Mouse (Mus musculus) mesoderm, embryonic 11.5 days (tissue): ENCODE data around the gene Slc44a3.

Experiments
- DNase-seq: peaks from one replicate; pipeline ENCODE4 v3.0.0-alpha.2; 2012; ENCODE audit warnings: low read depth, low spot score

The Slc44a3 gene

DNA sequence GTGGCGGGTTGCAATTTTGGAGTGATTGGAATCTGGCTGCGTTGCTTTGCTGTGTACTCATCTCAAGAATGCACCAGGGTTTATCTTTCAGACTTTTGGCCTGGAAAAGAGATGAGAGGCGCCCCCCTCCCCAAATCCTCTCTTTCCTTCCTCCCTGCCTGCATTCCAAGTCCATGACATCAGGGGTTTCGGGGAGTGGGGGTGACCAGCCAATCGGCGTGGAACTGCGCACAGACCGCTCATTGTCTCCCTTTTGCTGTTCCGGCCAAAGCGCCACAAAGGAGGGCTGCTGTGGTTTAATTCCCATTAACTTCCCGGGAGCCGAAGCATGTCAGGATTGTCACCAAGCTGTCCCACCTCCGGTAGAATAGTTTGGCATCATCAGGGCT is 104.7 kb downstream of the Slc44a3 start:
- DNase-seq, result peak; percentile 96

DNA sequence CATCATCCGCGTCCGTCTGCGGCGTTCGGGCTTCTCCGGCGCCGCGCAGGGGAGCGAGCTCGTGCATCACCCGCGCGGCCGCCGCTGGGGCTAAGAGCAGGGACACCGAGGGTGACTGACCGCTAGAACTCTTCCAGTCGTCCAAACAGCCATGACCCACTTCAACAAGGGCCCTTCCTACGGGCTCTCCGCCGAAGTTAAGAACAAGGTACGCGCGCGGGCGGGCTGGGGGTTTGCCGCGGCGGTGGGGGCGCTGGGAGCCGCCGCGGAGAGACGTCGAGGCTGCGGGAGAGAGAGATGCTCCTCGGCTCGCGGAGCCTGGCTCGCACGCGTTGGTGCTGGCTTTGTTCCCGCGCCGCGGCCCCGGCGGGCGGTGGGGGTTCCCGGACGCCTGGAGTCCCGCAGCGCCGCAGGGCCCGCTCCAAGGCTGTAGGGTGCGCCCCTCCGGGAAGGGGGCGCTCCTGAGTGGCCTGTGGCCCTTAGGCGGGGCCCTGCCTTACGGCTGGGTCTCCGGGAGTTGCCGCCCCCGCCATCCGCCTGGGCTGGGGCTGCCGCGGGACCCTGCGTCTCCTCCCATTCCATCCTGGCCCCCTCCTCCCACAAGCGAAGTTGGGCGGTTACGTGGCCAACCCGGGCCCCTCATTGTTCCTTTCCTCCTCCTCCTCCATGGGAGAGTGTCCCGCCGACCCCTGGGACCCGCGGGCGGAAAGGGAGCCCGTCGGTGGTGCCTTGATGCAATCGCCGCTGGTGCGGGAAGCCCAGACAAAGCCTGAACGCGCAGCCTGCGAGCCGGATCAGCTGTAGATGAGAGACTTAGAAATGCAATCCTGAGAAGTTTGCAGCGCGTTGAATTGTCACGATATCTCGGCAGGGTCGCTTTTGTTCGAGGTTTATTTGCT is 105.3 kb downstream of the Slc44a3 start:
- peak; percentile 89 for DNase-seq

DNA sequence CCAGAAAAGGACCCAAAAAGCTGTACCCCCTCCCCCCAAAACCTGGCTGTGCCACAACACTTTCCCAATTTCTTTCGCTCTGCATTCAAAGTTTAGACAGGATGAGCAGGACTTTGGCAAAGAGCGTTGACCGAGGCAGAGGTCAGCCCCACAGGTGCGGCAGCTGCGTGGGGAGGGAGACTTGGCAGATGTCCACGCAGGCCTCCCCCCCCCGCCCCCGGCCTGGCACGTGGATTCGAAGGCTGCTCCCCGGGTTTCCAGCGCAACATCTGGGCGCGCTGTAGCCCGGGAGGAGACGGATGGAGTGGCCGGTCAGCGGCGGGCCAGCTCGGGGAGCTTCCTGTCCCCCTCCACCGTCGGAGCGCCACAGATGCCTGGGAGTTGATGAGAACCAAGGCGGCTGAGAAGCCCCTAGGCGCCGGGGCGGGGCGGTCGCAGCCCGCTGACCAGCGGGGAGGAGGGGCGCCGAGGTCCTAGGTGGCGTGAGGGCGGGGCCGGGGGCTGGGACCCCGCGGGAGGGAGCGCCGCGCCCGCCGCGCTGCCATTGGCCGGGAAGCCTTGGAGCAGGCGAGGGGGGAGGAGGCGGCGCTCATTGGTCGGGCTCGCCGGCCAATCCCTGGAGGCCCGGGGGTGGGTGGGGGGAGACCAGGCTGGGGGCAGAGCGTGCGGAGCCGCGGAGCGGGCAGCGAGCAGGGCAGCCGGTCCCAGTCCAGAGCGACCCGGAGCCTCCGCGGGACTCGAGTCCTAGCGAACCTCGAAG is 106.2 kb downstream of the Slc44a3 start, which contains the start of gene Cnn3:
TSS of gene Cnn3 (plus strand) at position 637 of the 760 bp plus-strand sequence.
- peak; percentile 96 for DNase-seq

DNA sequence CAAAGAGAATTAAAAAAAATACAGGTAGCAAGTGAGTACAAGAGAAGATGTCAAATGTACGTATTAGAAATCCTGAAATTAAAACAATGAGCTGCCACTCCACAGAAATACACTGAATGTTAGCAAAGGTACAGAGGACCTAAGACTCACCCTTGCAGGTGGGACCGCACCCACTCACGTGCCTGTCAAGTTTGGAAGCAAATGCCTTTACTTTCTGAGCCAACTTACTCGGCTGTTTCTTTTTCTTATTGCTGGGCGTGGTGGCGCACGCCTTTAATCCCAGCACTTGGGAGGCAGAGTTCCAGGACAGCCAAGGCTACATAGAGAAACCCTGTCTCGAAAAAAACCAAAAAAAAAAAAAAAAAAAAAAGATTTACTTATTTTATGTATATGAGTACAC is 109.8 kb downstream of the Slc44a3 start:
- DNase-seq, result no peak

DNA sequence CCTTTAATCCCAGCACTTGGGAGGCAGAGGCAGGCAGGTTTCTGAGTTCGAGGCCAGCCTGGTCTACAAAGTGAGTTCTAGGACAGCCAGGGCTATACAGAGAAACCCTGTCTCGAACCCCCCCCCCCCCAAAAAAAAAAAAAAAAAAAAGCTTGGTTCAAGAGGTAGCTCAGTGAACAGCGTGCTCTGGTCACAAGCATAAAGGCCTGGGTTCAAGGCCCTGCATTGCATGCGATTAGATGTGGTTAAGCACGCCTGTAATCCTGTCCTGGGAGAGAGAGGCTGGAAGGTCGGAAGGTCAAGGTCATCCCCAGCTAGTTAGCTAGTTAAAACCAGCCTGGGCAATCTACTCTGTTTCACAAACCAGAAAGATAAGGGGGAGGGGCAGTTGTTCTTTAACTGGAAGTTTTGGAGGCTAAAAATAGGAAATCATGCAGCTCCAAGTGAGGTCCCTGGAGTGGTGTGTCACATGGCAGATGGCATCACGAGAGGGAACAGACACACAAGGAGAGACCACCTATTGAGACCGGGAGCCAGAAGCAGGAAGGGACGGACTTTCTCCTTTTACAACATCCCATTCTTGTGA is 113.3 kb downstream of the Slc44a3 start:
- no peak for DNase-seq

DNA sequence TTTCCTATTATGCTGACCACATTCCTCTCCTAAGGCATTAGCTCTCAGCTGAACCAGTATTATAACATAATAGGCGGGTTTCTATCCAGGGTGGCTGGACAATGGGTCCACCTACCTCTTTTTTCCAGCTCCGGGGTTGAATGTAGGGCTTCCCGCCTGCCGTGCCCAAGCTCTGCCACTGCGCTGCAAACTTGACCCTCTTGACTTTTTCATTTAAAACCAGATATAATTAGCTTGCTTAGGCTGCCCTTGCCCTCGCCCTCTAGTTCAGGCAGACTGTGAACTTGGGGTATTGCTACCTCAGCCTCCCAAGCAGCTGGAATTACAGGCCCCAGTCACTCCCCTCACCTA is 114.0 kb downstream of the Slc44a3 start:
- DNase-seq, result no peak

DNA sequence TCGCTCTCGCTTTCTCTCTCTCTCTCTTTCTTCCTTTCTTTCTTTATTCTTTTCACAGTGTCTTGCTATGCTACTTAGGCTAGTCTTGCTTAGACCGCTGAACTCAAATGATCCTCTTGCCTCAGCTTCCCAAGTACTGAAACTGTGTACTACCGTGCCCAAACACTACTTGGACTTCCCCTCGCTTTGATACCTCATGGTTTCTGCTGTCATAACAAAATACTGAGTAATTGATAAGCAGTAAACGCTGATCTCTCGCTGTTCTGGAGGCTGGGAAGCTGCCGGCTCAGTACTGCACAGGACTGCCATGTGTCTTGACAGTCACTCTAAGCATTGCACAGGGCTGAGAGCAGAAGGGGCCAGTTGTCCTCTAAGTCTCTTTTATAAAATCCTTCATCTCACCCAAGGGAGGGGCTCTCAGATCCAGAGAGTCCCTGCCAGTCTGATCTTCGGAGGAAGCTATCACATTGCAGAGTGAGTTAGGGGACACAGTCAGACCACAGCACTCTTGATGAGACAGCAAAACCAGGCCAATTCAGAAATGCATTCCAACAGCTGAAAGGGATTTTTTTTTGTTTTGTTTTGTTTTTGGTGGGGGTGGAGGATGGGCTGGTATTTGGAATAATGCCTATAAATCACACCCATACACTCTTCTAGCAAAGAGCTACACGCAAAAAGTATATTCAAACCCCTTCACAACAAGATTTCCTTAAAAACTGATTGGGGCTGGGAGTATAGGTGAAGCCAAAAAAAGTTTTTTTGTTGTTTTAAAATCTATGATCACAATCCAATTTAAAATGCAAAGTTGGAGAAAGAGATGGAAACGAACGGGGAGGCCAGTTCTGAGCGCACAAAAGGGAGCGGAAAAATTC is 114.6 kb downstream of the Slc44a3 start:
- no peak for DNase-seq

DNA sequence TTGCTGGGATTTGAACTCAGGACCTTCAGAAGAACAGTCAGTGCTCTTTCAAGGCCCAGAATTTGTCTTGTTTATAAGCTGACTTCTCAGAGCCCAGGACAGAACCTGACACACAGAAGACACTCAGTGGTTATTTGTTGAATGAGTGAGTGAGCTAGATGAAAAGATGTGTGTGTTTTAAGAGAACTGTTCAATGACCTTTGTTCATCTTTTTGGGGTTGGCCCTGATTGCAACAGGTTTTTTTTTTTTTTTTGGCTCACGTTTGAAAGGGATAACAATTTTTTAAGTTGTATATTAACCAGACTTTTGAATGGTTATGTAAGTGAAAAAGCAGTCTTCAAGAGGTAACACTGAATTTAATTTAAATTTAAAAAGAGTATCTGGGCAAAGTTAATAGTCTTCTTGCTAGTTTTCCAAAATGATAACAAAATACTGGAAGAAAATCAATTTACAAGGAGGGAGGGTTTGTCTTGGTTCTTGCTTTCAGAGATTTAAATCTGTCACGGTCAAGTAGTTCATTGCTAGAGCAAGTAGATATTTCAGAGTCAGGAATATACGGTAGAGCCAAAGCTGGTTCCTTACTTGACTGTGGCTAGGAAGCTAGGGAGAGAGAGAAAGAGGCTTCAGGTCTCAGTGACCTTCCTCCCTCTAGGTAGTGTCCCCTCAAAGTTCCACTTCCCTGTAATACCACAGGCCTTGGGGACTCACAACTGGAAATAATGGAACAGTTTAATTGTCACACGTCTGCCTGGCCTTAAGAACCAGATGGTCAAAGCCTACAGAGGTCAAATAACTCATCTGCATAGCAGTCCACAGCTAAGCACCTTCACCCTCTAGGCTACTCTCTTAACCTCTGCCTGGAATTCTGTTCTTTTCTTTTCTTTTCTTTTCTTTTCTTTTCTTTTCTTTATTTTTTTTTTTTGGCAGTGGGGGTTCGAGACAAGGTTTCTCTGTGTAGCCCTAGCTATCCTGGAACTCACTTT is 115.7 kb downstream of the Slc44a3 start:
- DNase-seq, result no peak

DNA sequence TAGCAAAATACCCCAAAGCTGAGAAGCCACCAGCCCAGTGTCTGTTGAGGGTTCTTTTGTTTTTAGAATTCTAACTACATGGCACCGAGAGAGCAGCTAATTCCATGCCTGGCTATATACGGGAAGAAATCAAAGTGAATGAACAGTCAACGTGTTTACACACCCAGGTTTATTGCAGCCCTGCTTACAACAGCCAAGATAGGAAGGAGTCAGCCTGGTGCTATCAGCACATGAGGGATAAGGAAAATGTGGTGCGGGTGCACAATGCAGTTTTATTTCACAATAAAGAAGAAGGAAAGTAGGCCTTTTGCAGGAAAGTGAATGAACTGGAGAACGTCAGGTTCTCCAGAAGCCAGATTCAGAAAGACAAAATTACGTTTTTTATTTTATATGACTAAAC is 120.8 kb downstream of the Slc44a3 start:
- no peak for DNase-seq
